7 mouse cellular contexts compared by ENCODE assay signal in the genomic region with DNA sequence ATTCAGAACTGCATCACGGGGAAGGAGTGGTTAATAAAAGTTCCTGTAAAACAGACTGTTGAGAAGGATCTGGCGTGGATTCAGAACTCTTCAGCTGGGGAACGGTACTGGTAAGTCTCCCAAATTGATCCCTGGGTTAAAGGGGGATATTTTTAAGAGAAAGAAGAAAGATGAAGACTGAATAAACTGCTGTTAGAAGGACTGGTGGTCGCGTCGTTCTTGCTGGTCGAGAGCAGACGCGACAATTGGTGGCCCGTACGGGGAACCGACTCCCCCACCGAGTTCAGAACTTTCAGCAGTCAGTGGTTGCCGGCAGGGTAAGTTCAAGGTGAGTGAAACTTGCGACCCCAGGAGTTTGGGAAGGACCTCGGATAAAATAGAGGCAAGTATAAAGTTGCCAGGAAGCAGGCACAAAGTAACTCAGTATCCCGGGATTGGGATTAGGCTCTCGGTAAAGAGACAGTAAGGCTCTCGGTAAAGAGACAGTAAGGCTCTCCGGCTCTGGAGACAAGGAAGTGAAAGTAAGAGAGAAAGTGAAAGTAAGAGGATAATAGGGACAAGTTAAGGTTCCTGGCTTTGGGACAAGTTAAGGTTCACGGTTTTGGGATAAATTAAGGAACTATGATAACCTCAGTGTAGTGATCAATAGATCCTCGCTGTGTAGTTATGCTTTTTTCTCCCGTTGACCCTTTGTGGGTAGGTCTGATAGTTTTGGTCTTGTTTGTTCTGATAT. TPM values are rescaled to one million over a fixed set of nuclear protein-coding genes. Genes with fewer than 3 reads are reported as not detected.
DNase-seq lines count a peak whose midpoint lies in the region.
"Not testable (repeated sequence)": the region's sequence is repeated elsewhere in the genome, so short reads cannot be mapped to it uniquely, and the experiment has no call there.

No protein-coding gene starts in this region.

- intact Hi-C loops in heart, postnatal 36 days (cut with DNase I); left cerebral cortex, postnatal 25 days (cut with DNase I): not testable (repeated sequence)

- peak; percentile 18 for DNase-seq in T-cell, adult 2 months (ENCODE audit: low spot score)
- peak; percentile 32 to 57 for DNase-seq in gastrocnemius, postnatal 4 days (ENCODE audit: low spot score in 2 of 2)
- peak; percentile 17 to 50 for DNase-seq in heart, postnatal 36 days
- peak; percentile 15 to 40 for DNase-seq in layer of hippocampus, adult 8-10 months (ENCODE audit: low spot score in 2 of 2)
- peak; percentile 56 to 61 for DNase-seq in left cerebral cortex, postnatal 25 days (ENCODE audit: low spot score in 2 of 2)
- DNase-seq in ovary, postnatal 14 days (ENCODE audit: low spot score) = peak; percentile 39
- DNase-seq in thymus, postnatal 10 days (ENCODE audit: low spot score in 2 of 2) = peak; percentile 22 to 36

RNA-seq across cellular contexts. Expression of a gene that starts 30.7 kb away (rescaled TPM):
- total RNA-seq in gastrocnemius, postnatal 4 days (2021) = 1 to 10 TPM; 9.0 to 9.6 TPM
- total RNA-seq in heart, postnatal 36 days (2021) = 1 to 10 TPM; 5.1 to 6.4 TPM
- total RNA-seq in layer of hippocampus, adult 8-10 months (2022) = 10 to 100 TPM; 12.6 to 27.6 (median 19.4) TPM
- total RNA-seq in left cerebral cortex, postnatal 25 days (2021) = 10 to 100 TPM; 13.1 to 14.1 TPM

RNA-seq across cellular contexts. Expression of a gene that starts 50.2 kb away (rescaled TPM):
- 100 to 1,000 TPM; 473 to 485 TPM for total RNA-seq in gastrocnemius, postnatal 4 days (2021)
- total RNA-seq in heart, postnatal 36 days (2021) = 100 to 1,000 TPM; 106 to 128 TPM
- 100 to 1,000 TPM in 3 of 4 experiments, 10 to 100 TPM in 1; 90.0 to 132 (median 110) TPM for total RNA-seq in layer of hippocampus, adult 8-10 months (2022)
- total RNA-seq in left cerebral cortex, postnatal 25 days (2021) = 100 to 1,000 TPM in 1 of 2 experiments, 10 to 100 TPM in 1; 95.1 to 113 TPM

Comparison
In these comparisons a context has a peak if more than half of its experiments do, and no peak if none do; other contexts are left out.
1. Peak in every context shown above with its lines: DNase-seq.